Mouse (Mus musculus) megakaryocyte, embryonic 14.5 days (primary cell): Measurements from ENCODE around the gene Isoc2b. TPM values are rescaled to one million over a fixed set of nuclear protein-coding genes. Genes with fewer than 3 reads are reported as not detected.
A peak's percentile ranks its signal among the peaks of the same experiment; 100 is the strongest.
"Not testable (repeated sequence)": the region's sequence is repeated elsewhere in the genome, so short reads cannot be mapped to it uniquely, and the experiment has no call there.

Experiments used
- H3K27me3 ChIP-seq: replicated peaks from 2 replicates; pipeline ENCODE3; 2012; ENCODE audit warnings: inconsistent platforms
- H3K36me3 ChIP-seq: replicated peaks from 2 replicates; pipeline ENCODE3; 2012; ENCODE audit warnings: low read length, inconsistent platforms, mixed read lengths
- H3K4me1 ChIP-seq: 2 replicates; pipeline ENCODE4 v1.6.1; 2012; ENCODE audit warnings: inconsistent platforms
- H3K4me3 ChIP-seq: replicated peaks from 2 replicates; pipeline ENCODE3; 2012; ENCODE audit warnings: moderate library complexity, mild to moderate bottlenecking, inconsistent platforms
- H3K9me3 ChIP-seq: 2 replicates; pipeline ENCODE4 v1.6.1; 2012; ENCODE audit warnings: inconsistent platforms
- FLI1 ChIP-seq: IDR thresholded peaks from 2 replicates; pipeline ENCODE4 v1.6.1; 2012; ENCODE audit warnings: low read length, inconsistent platforms, mixed read lengths
- GATA1 ChIP-seq: IDR thresholded peaks from 3 replicates; pipeline ENCODE4 v1.6.1; 2012; ENCODE audit warnings: mixed read lengths, low read length, inconsistent platforms, borderline replicate concordance
- polyA plus RNA-seq: library from polyadenylated mRNA; stranded (reverse); fragments of >175 nt; gene quantifications from 2 replicates; pipeline ENCODE4 v1.2.3, GENCODE M21; 2012; ENCODE audit warnings: low replicate concordance; ENCODE audit not compliant: insufficient read depth

The Isoc2b gene
- polyA plus RNA-seq, 1 experiment = 6.1 TPM

DNA sequence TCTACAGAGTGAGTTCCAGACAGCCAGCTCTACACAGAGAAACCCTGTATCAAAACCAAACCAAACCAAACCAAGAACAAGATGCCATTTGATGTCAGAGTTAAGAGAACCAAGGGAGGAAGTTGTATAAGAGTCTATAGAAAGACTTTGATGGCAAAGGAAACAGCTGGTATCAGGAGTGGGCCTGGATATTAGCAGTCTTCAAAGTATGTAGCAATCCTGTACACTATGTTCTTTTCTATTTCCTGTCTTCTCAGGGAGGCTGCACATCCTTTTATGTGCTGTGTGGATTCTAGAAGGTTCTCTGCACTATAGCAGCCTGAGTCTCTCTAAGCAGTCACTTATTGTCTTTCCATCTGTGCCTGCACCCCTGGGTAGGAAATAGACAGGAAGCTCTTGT, 53.5 kb downstream of the Isoc2b start:
- no peak overlapping the region for H3K4me3 ChIP-seq
- H3K27me3 ChIP-seq = peaks cover 4% of the 10 kb centered on the region
- peaks cover 18% of the 10 kb centered on the region for H3K4me1 ChIP-seq
- TF ChIP-seq FLI1 = no peak
- no peak for TF ChIP-seq GATA1
- H3K36me3 ChIP-seq = peaks cover 15% of the 10 kb centered on the region
- peaks cover 6% of the 10 kb centered on the region for H3K9me3 ChIP-seq

DNA sequence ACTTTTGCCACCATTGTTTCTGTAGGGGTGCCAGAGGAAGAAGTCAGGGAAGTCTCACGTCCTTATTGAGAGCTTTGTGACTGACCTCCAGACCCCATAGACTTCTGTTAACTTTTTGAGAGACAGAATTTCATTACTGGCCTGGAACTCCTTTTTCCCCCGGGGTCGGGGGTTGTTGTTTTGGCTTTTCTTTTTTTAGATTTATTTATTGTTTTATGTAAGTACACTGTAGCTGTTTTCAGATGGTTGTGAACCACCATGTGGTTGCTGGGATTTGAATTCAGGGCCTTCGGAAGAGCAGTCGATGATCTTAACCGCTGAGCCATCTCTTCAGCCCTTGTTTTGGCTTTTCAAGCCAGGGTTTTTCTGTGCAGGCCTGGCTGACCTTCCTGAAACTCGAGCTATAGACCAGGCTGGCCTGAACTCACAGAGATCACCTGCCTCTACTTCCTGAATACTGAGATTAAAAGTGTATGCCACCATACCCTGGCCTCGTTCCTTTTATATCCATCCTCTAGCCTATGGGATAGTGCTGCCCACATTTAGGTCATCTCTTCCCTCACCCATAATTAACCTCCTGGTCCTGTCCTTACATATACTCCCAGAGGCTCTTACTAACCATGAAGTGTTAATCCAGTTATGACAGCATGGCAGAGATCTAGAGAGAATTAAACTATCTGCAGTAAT, 56.8 kb downstream of the Isoc2b start:
- TF ChIP-seq FLI1 (no peak), GATA1 (no peak)
- H3K4me3 ChIP-seq = peak overlapping the region; percentile 95
- peaks cover 6% of the 10 kb centered on the region for H3K9me3 ChIP-seq
- peaks cover 38% of the 10 kb centered on the region for H3K36me3 ChIP-seq
- H3K27me3 ChIP-seq = no peaks in the 10 kb centered on the region
- peaks cover 46% of the 10 kb centered on the region for H3K4me1 ChIP-seq

DNA sequence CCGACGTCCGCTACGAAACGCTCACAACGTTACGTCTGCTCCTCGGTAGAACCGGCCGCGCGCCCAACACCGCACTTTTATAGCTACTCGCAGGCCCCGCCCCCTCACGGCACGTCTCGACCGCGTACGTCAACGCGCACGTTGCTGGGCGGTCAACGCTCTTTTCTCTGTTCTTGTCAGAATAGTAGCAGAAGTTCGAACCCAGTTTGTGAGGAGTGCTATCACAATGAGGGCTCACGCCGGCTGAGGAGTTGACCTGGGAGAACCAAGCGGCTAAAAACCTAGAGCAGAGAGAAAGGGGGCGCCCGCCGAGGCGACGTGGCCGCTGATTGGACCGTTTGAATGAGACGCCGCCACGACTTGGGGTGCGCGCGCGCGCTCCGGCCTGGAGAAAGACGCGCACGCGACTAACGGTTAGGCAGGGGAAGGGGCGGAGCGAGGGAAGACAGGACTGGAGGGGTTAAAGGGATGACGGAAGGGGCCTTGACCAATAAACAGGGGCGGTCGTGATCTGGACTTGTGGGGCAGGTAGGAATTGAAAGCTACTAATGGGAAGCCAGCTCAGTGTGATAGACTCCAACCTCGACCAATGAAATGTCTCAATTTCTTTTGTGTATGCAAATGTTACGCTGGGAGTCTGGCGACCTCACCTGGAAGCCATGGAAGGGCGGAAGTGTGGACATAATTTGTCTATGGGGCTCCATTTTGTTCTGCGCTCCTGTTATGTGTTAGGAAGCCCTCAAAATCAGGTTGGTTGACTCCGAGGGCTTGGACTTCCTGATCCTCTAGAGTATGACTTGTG, 57.6 kb downstream of the Isoc2b start, which contains the start of gene Ube2s:
TSS of gene Ube2s (minus strand) at position 288 of the 802 bp plus-strand sequence.
- H3K4me3 ChIP-seq = peak within 1 kb of the TSS; percentile 95
- peaks cover 42% of the 10 kb centered on the region for H3K36me3 ChIP-seq
- TF ChIP-seq FLI1 = no peak
- no peak for TF ChIP-seq GATA1
- peaks cover 44% of the 10 kb centered on the region for H3K4me1 ChIP-seq
- H3K27me3 ChIP-seq = no peaks in the 10 kb centered on the region
- peaks cover 6% of the 10 kb centered on the region for H3K9me3 ChIP-seq

DNA sequence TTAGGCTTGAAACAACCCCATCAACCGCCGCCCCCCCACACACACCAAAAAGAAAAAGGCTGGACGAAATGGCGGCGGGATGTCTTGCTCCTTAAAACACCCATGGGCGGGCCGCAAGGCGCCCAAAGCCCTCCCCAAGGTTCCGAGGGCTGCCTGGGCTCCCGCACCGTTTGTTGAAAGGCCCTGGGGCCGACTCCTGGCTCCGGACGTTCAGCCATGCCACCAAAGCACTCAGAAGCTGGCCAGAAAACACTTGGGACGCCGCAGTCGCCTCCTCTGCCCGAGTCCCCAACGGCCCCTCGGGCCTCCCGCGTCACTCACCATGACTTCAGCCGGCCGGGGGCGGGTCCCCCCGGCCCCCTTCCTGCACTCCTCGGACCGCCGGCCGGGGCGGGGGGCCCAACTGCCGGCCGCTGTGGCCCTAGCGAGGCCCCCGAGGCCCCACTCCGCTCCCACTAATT, 58.2 kb downstream of the Isoc2b start:
- Histone ChIP-seq H3K27me3 (no peaks in the 10 kb centered on the region), H3K4me1 (peaks cover 49% of the 10 kb centered on the region), H3K4me3 (peak overlapping the region; percentile 95), H3K9me3 (peaks cover 6% of the 10 kb centered on the region), H3K36me3 (peaks cover 48% of the 10 kb centered on the region)
- no peak for TF ChIP-seq FLI1
- no peak for TF ChIP-seq GATA1

DNA sequence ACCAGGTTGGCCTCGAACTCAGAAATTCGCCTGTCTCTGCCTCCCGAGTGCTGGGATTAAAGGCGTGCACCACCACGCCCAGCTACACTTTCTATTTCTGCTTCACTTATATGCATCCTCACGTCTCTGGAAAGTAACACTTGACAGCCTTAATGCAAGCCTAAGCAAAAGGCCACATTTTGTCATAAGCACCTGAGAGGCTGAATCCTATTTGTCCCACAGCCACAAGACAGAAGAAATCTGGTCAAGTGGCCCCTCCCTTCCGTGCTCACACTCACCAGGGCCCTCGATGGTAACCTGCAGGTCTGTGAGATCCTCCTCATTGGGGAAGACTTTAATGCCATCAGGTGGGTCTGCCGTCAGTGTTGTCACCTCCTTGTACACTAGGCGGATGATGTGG, 58.9 kb downstream of the Isoc2b start:
- Histone ChIP-seq H3K36me3 (peaks cover 55% of the 10 kb centered on the region), H3K4me1 (peaks cover 49% of the 10 kb centered on the region), H3K4me3 (peak overlapping the region; percentile 95)
- H3K9me3 ChIP-seq, H3K27me3 ChIP-seq: not testable (repeated sequence)

DNA sequence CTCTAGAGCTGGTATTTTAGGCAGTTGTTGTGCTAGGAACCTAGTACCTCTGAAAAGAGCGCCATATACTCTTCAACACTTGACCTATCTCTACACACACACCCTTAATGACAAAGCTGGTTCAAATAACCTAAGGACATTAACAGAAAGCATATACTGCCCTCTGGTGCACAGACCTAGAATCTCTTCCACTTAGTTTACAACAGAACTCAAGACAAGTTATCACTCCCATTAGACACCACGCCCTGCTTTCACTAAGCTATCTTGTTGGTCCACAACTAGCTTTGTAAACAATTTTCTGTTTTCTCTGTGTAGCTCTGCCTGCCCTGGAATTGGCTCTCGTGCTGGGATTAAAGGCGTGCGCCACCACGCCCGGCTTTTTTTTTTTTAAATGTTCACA, 63.3 kb downstream of the Isoc2b start:
- H3K4me1 ChIP-seq = peaks cover 49% of the 10 kb centered on the region
- H3K9me3 ChIP-seq = no peaks in the 10 kb centered on the region
- TF ChIP-seq FLI1 = no peak
- TF ChIP-seq GATA1 = no peak
- H3K4me3 ChIP-seq = no peak overlapping the region
- H3K27me3 ChIP-seq = no peaks in the 10 kb centered on the region
- peaks cover 60% of the 10 kb centered on the region for H3K36me3 ChIP-seq

DNA sequence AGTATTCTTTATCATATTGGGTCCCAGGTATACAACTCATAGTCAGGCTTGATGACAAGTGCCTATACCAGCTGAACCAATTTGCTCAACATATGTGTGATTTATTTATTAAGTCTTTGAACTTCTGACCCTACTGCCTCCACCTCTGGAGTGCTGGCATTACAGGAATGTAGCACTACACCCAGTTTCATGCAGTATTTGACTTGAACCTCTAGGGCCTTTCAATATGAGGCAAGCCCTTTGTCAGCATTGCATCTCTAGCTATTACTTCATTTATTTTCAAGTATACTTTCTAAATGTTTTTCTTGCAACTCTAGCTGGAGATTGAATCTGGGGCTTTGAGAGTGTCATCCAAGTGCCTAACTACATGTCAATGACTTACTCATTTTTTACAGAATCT, 67.8 kb downstream of the Isoc2b start:
- no peaks in the 10 kb centered on the region for H3K27me3 ChIP-seq
- TF ChIP-seq GATA1 (no peak), FLI1 (no peak)
- H3K4me3 ChIP-seq = no peak overlapping the region
- peaks cover 14% of the 10 kb centered on the region for H3K4me1 ChIP-seq
- H3K9me3 ChIP-seq = no peaks in the 10 kb centered on the region
- peaks cover 56% of the 10 kb centered on the region for H3K36me3 ChIP-seq

DNA sequence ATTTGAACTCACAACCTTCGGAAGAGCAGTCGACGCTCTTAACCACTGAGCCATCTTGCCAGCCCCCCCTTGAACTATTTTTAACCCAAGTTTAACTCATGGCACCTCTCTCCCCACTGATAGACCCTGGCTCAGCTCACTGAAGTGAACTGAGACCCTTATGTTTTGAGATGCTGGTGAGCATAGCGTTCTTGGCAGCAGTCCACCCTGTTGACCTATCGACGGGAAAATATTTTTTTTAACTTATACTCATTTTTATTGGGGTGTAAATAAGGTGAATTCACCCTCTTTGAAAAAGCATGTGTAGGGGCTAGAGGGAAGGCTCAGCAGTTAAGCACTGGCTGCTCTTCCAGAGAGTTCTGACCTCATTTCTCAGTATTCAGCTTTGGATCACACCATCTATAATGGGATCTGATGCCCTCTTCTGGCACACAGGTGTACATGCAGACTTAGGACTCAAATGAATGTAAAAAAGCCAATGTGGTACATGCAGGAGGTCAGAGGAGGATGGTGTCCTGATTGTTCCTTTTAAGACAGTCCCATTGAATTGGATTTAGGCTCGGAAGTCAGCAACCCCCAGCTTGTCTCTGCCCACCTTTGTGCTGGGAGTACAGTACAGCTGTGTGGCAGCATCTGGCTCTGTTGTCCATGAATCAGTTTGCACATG, 74.2 kb downstream of the Isoc2b start:
- peaks cover 57% of the 10 kb centered on the region for H3K36me3 ChIP-seq
- peaks cover 33% of the 10 kb centered on the region for H3K4me1 ChIP-seq
- no peak overlapping the region for H3K4me3 ChIP-seq
- no peaks in the 10 kb centered on the region for H3K9me3 ChIP-seq
- TF ChIP-seq GATA1 (no peak), FLI1 (no peak)
- no peaks in the 10 kb centered on the region for H3K27me3 ChIP-seq

Other genes starting within 250 kb of the Isoc2b start
- gene Tmem86b, start 238.8 kb downstream of the Isoc2b start, polyA plus RNA-seq = 5.3 and 15.1 TPM in 2 replicates
- 361 and 465 TPM in 2 replicates for gene Ppp6r1, start 211.2 kb downstream of the Isoc2b start, polyA plus RNA-seq
- 71.8 and 116 TPM in 2 replicates for gene Hspbp1, start 185.2 kb downstream of the Isoc2b start, polyA plus RNA-seq
- 0.08 TPM in 1 of 2 replicates, not detected in the other for gene Brsk1, start 179.7 kb downstream of the Isoc2b start, polyA plus RNA-seq
- 0.43 TPM in 1 of 2 replicates, not detected in the other for gene Tmem150b, start 145.0 kb downstream of the Isoc2b start, polyA plus RNA-seq
- gene Kmt5c, start 130.1 kb downstream of the Isoc2b start, polyA plus RNA-seq = 241 and 733 TPM in 2 replicates
- 47.7 and 94.6 TPM in 2 replicates for gene Cox6b2, start 117.2 kb downstream of the Isoc2b start, polyA plus RNA-seq
- not detected in 2 replicates for gene Fam71e2, start 99.0 kb downstream of the Isoc2b start, polyA plus RNA-seq
- 0.26 and 1.9 TPM in 2 replicates for gene Il11, start 87.4 kb downstream of the Isoc2b start, polyA plus RNA-seq
- gene Tmem190, start 87.3 kb downstream of the Isoc2b start, polyA plus RNA-seq = not detected in 2 replicates
- gene Tmem238, start 80.6 kb downstream of the Isoc2b start, polyA plus RNA-seq = 29.3 and 145 TPM in 2 replicates
- gene Rpl28, start 77.4 kb downstream of the Isoc2b start, polyA plus RNA-seq = 3,598 and 12,997 TPM in 2 replicates
- gene Ube2s, start 57.7 kb downstream of the Isoc2b start, polyA plus RNA-seq = 217 and 258 TPM in 2 replicates
- 0.07 TPM in 1 of 2 replicates, not detected in the other for gene Shisa7, start 25.6 kb downstream of the Isoc2b start, polyA plus RNA-seq
- gene Isoc2a, start 6.9 kb upstream of the Isoc2b start, polyA plus RNA-seq = 7.2 and 17.1 TPM in 2 replicates
- not detected in 2 replicates for gene Gm36210, start 36.3 kb upstream of the Isoc2b start, polyA plus RNA-seq
- gene Zfp628, start 45.0 kb upstream of the Isoc2b start, polyA plus RNA-seq = 33.6 and 53.4 TPM in 2 replicates
- gene Nat14, start 51.8 kb upstream of the Isoc2b start, polyA plus RNA-seq = 0.51 TPM in 1 of 2 replicates, not detected in the other
- 0.09 and 1.5 TPM in 2 replicates for gene Ssc5d, start 55.5 kb upstream of the Isoc2b start, polyA plus RNA-seq
- 1.3 TPM in 1 of 2 replicates, not detected in the other for gene Sbk2, start 94.1 kb upstream of the Isoc2b start, polyA plus RNA-seq
- gene Sbk3, start 100.9 kb upstream of the Isoc2b start, polyA plus RNA-seq = 0.06 TPM in 1 of 2 replicates, not detected in the other
- 48.1 and 103 TPM in 2 replicates for gene Zfp579, start 125.9 kb upstream of the Isoc2b start, polyA plus RNA-seq
- 68.6 and 88.3 TPM in 2 replicates for gene Zfp524, start 144.2 kb upstream of the Isoc2b start, polyA plus RNA-seq
- 17.2 and 28.0 TPM in 2 replicates for gene Fiz1, start 144.4 kb upstream of the Isoc2b start, polyA plus RNA-seq
- not detected in 2 replicates for gene Gm44973, start 145.2 kb upstream of the Isoc2b start, polyA plus RNA-seq
- gene Zfp865, start 150.1 kb upstream of the Isoc2b start, polyA plus RNA-seq = 30.6 and 81.9 TPM in 2 replicates
- 7.3 and 34.4 TPM in 2 replicates for gene Ccdc106, start 150.3 kb upstream of the Isoc2b start, polyA plus RNA-seq
- gene 4632433K11Rik, start 163.9 kb upstream of the Isoc2b start, polyA plus RNA-seq = not detected in 2 replicates
- 0.96 and 6.5 TPM in 2 replicates for gene Zfp784, start 168.2 kb upstream of the Isoc2b start, polyA plus RNA-seq
- 58.5 and 224 TPM in 2 replicates for gene Zfp580, start 181.3 kb upstream of the Isoc2b start, polyA plus RNA-seq
- gene U2af2, start 191.9 kb upstream of the Isoc2b start, polyA plus RNA-seq = 251 and 262 TPM in 2 replicates
- 687 and 1,038 TPM in 2 replicates for gene Epn1, start 210.0 kb upstream of the Isoc2b start, polyA plus RNA-seq
- not detected in 2 replicates for gene Rfpl4, start 246.7 kb upstream of the Isoc2b start, polyA plus RNA-seq